Mouse (Mus musculus) myocyte (in vitro differentiated cells): ENCODE data around the gene Gabra4.

Source experiments
- E2F4 ChIP-seq: IDR thresholded peaks from one replicate; pipeline ENCODE4 v1.6.1; 2011; ENCODE audit warnings: mild to moderate bottlenecking, control low read depth, moderate library complexity; ENCODE audit not compliant: insufficient read depth
- MAX ChIP-seq: IDR thresholded peaks from one replicate; pipeline ENCODE4 v1.6.1; 2011; ENCODE audit warnings: low read depth, mild to moderate bottlenecking, control low read depth
- MYOG ChIP-seq, 3 experiments: IDR thresholded peaks; one replicate each; pipeline ENCODE4 v1.6.1; 2011; ENCODE audit warnings: control low read depth in 2 of 3, low read depth in 2 of 3, mild to moderate bottlenecking in 2 of 3; ENCODE audit not compliant: insufficient read length in 2 of 3, control insufficient read depth in 1 of 3, insufficient read depth in 1 of 3
- POLR2A ChIP-seq: IDR thresholded peaks from one replicate; pipeline ENCODE4 v1.6.1; 2011; ENCODE audit warnings: low read depth, mild to moderate bottlenecking, control low read depth, moderate library complexity; ENCODE audit not compliant: insufficient read length
- POLR2AphosphoS2 ChIP-seq: IDR thresholded peaks from one replicate; pipeline ENCODE4 v1.6.1; 2011; ENCODE audit warnings: low read depth, control low read depth; ENCODE audit not compliant: insufficient read length
- TCF12 ChIP-seq: IDR thresholded peaks from one replicate; pipeline ENCODE4 v1.6.1; 2011; ENCODE audit warnings: mild to moderate bottlenecking, control low read depth; ENCODE audit not compliant: poor library complexity, insufficient read depth, severe bottlenecking
- USF1 ChIP-seq: IDR thresholded peaks from one replicate; pipeline ENCODE4 v1.6.1; 2011; ENCODE audit warnings: low read depth, mild to moderate bottlenecking, control low read depth, moderate library complexity

DNA sequence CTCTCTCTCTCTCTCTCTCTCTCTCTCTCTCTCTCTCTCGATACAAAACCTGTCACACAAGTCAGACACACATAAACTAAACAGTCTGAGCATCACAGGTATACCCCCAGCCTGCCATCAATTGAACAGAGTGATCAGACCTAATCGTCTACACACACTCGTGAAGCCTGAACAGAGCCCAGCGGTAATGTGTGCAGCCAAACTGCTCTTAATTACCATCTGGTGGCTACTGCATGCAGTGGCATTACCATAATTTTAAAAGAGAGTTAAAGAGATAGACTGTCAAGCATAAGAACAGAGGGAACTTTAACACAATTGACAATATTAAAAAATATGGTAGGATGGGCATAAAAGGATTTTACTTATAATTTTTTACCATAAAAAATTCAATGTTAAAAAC is 7.5 kb upstream of the Gabra4 start:
- TF ChIP-seq MAX: no peak
- no peak for TF ChIP-seq USF1
- TF ChIP-seq POLR2A: no peak
- no peak for TF ChIP-seq TCF12
- TF ChIP-seq MYOG (IDR thresholded peaks at IDR 0.05; ENCODE audit: control insufficient read depth in 1 of 3, insufficient read depth in 1 of 3, insufficient read length in 2 of 3, low read depth in 2 of 3): no peak
- no peak for TF ChIP-seq POLR2AphosphoS2
- no peak for TF ChIP-seq E2F4
